Mouse (Mus musculus) cerebellum, postnatal 25 days (tissue): Measurements from ENCODE around the gene Kifc3.

ENCODE experiments used
- DNase-seq, 2 experiments: peaks; one replicate each; pipeline ENCODE4 v3.0.0; 2021; ENCODE audit warnings: mixed read lengths in 2 of 2

Gene Kifc3

GRCm38 (mm10) chr8:95130966-95131537 lies 71.6 kb downstream of the Kifc3 start:
- DNase-seq: no peak

GRCm38 (mm10) chr8:95128750-95129260 lies 73.8 kb downstream of the Kifc3 start:
- DNase-seq: no peak

- no peak for DNase-seq
Measured at GRCm38 (mm10) chr8:95127658-95128057, 75.0 kb downstream of the Kifc3 start.

DNA sequence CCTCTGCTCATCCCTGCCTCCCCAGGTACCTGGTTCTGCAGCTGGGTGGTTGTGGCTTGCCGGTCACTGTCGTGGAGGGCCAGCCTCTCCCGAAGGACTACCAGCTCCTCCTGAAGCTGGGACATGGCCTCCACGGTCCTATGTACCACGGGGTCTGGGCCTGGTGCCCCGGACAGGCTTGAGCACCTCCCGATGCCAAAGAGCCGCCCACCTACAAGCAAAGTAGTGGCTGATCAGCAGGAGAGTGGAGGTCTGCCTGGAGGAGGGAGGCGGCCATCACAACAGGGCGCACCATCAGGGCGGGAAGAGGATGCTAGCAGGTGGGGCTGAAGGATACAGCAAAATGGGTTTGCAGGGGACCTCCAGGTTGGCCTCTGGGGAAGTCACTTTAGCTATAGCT lies 76.1 kb downstream of the Kifc3 start:
- DNase-seq: no peak

GRCm38 (mm10) chr8:95123455-95123854 lies 79.2 kb downstream of the Kifc3 start:
- DNase-seq: peak in 1 of 2 experiments; percentile 12

GRCm38 (mm10) chr8:95113750-95114149 lies 88.9 kb downstream of the Kifc3 start:
- DNase-seq: no peak

- DNase-seq: no peak
Measured at GRCm38 (mm10) chr8:95113108-95113507, 89.5 kb downstream of the Kifc3 start.

DNA sequence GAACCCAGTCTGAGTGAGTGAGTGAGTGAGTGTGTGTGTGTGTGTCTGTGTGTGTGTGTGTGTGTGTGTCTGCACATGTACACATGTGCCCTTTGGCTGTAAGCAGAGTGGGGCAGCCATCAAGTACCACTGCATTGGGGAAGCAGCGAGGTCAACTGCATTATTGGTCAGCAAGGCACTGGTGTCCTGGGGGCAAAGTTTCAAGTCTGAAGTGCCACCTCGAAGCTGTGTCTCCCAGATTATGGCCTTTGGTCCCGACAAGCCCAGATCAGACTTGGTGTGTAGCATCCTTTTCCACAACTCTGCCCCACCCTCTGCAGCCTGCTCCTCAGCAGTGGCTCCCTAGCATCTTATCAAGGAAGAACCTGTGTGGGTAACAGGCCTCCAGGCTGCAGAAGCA lies 90.0 kb downstream of the Kifc3 start:
- DNase-seq: no peak

- DNase-seq: no peak
Measured at GRCm38 (mm10) chr8:95107306-95107705, 95.3 kb downstream of the Kifc3 start.

DNA sequence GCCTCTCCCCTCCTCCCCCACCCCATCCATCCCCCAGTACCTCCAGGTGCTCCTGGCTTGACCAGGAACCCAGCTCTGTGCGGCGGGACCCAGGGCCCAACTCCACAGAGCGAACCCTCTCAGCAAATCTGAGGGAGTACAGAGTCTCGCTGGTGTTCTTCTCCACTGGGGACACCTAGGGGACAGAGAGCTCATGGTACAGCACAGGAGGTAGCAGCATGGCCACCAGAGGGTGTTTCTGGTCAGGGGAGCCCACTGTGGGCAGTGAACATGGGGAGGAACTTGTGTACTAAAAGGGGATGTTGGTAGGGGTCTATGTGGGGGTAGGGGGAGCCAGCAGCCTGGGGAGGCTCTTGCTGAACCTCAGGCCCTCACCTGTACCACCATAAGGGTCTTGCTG lies 100.6 kb downstream of the Kifc3 start:
- DNase-seq: no peak

DNA sequence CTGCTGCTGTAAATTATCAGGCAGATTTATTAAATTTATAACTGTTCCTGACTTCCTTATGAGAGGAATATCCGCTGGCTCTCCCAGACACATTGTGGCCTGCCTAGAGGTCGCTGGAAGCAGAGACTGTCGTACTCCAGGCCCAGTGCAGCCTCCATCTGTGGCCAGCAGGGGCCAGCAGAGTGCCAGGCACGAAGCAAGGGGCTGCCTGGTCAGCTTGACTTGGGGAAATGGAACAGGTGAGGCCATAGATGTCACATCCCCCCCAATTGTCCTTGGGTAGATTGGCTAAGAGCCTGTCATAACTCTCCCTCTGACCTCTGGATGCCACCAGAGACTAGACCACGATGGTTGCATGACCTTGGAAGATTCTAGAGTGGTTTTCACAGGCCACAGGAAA lies 103.6 kb downstream of the Kifc3 start:
- peak; percentile 72 to 84 for DNase-seq

- no peak for DNase-seq
Measured at GRCm38 (mm10) chr8:95093574-95093973, 109.0 kb downstream of the Kifc3 start.

DNA sequence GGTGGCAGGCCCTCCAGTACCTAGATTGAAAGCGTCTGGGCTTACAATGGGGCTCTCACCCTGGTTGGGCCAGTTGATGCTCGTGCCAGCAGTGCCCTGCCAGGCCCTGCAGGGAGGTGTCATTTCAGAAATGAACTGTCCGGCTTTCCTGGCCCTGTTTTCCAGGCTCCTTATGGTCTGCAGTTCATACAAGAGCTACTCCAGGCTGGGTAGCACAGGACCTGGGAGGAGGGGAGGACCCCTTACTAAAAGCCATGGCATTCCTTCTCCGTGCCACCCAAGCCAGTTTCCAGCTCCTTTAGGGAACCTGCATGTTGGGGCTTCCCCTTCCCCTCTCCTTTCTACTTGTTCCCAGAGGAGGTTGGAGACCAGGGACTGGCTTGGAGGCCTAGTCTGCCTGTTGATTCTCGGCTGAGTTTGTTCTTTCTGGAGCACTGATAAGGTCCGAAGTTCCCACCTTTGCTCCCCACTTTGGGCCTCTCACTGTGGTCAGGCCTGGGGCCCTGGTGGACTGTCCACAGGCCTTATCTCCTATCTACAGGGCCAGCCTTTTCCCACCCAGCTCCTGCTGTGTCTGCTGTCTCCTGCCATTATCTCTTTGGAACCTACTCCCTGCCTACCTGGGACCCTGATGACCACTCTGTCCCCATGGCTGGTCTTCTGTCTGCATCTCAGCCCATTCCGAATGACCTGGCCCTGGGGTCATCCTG lies 117.0 kb downstream of the Kifc3 start:
- DNase-seq: peak; percentile 66 to 77

- DNase-seq: peak in 1 of 2 experiments; percentile 34
Measured at GRCm38 (mm10) chr8:95084744-95085431, 117.7 kb downstream of the Kifc3 start.

GRCm38 (mm10) chr8:95084261-95084660 lies 118.4 kb downstream of the Kifc3 start:
- DNase-seq: no peak

- DNase-seq: peak in 1 of 2 experiments; percentile 39
Measured at GRCm38 (mm10) chr8:95081650-95082049, 121.0 kb downstream of the Kifc3 start.

- peak; percentile 97 to 98 for DNase-seq
Measured at GRCm38 (mm10) chr8:95080381-95081341, 122.0 kb downstream of the Kifc3 start, which contains the start of gene Katnb1. Gene Katnb1 (plus strand): TSS chr8:95081186.

DNA sequence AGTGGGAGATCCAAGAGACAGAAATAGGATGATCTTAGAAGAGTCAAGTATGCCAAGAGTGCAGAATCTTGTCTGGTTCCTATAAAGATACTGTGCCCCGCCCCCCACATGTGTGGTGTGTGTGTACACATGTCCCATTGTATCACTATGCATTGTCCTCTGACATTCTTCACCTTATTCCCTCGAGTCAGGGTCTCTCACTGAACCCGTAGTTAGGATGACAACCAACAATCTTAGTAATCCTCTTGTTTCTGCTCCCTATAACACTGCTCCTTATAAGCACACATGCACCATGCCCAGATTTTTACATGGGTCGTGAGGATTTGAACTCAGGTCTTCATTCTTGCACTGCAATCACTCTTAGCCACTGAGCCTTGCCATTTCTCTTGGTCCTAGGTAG lies 123.3 kb downstream of the Kifc3 start:
- no peak for DNase-seq

DNA sequence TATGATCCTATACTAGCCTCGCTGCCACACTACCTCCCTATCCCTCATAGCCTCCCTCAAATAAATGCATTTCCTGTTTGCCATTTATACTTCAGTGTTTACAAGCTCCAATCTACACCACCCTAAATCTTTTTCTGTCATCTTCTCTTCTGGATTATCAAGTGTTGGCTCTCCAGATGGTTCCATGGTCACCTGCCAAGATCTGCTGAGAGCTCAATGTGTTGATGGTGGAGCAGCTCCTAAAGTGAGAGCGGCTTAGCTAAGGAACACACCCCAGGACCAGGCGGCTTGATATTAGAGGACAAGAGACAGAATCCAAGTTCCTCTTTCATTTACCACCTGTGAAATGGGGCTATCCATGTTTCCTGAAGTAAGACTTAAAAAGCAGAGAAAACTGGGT lies 124.6 kb downstream of the Kifc3 start:
- peak; percentile 44 to 72 for DNase-seq

DNA sequence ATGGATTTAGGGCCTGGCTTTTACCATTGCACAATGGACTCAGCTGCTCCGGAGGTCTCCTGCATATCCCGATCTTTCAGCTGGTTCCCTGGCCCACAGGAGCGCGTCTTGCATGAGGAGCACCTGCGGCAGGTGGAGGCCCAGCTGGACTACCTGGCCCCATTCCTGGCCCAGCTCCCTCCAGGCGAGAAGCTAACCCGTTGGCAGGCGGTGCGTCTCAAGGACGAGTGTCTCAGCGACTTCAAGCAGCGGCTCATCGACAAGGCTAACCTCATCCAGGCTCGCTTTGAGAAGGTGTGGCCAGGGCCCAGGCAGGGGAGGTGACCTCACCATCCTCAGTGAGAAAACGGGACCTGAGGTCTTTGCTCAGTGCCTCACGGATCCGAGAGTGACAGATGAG lies 126.5 kb downstream of the Kifc3 start:
- DNase-seq: peak; percentile 76 to 83

GRCm38 (mm10) chr8:95075504-95075903 lies 127.1 kb downstream of the Kifc3 start:
- peak in 1 of 2 experiments; percentile 36 for DNase-seq

GRCm38 (mm10) chr8:95067582-95067981 lies 135.0 kb downstream of the Kifc3 start:
- DNase-seq: peak in 1 of 2 experiments; percentile 71
